Mouse (Mus musculus) hindbrain, postnatal 0 days (tissue): ENCODE data around the gene Ankzf1. TPM values are rescaled to one million over a fixed set of nuclear protein-coding genes. Genes with fewer than 3 reads are reported as not detected.

Experiments used
- ATAC-seq: fragments of 200-750 bp; cut with Nextera tagmentation; 2 replicates; pipeline ENCODE4 v1.8.0; 2017; ENCODE audit warnings: mild to moderate bottlenecking, moderate TSS enrichment, moderate library complexity
- DNase-seq: peaks from one replicate; pipeline ENCODE4 v3.0.0-alpha.2; 2015; ENCODE audit warnings: low spot score
- H3K27ac ChIP-seq: fragments of 300-500 bp; sonication (generic); 2 replicates; pipeline ENCODE4 v1.5.1; 2014; ENCODE audit warnings: mild to moderate bottlenecking
- H3K27me3 ChIP-seq: fragments of 300-500 bp; sonication (generic); 2 replicates; pipeline ENCODE4 v1.6.1; 2014; ENCODE audit warnings: low read length, mixed read lengths; ENCODE audit not compliant: insufficient read depth
- H3K36me3 ChIP-seq: fragments of 300-500 bp; sonication (generic); 2 replicates; pipeline ENCODE4 v1.6.1; 2014; ENCODE audit warnings: low read length, mixed read lengths; ENCODE audit not compliant: insufficient read depth
- H3K4me1 ChIP-seq: fragments of 300-500 bp; sonication (generic); 2 replicates; pipeline ENCODE4 v1.6.1; 2014; ENCODE audit warnings: antibody characterized with exemption, low read length, mixed read lengths; ENCODE audit not compliant: insufficient read depth
- H3K4me2 ChIP-seq: fragments of 300-500 bp; sonication (generic); 2 replicates; pipeline ENCODE4 v1.6.1; 2014; ENCODE audit warnings: low read depth, mild to moderate bottlenecking, low read length, moderate library complexity, mixed read lengths
- H3K4me3 ChIP-seq: fragments of 300-500 bp; sonication (generic); 2 replicates; pipeline ENCODE4 v1.5.1; 2014; ENCODE audit warnings: low read length
- H3K9ac ChIP-seq: fragments of 300-500 bp; sonication (generic); replicated peaks from 2 replicates; pipeline ENCODE4 v1.6.1; 2014; ENCODE audit warnings: mild to moderate bottlenecking, low read length, moderate library complexity, mixed read lengths
- H3K9me3 ChIP-seq: fragments of 300-500 bp; sonication (generic); 2 replicates; pipeline ENCODE4 v1.6.1; 2016; ENCODE audit warnings: low read length, mixed read lengths
- CTCF ChIP-seq: IDR thresholded peaks from 2 replicates; pipeline ENCODE4 v1.5.1; 2016; ENCODE audit warnings: antibody characterized with exemption, control low read depth, low read depth
- WGBS: fragments of 180-500 bp; shearing (Covaris S2); extraction: QIAGEN DNeasy Blood & Tissue Kit; methylation state at CpG from one replicate; pipeline ENCODE4 v1.1.7; 2014; 5-methylcytosine and 5-hydroxymethylcytosine counted together
- polyA plus RNA-seq: library from polyadenylated mRNA; unstranded; fragments of >200 nt; fragmentation: Nextera tagmentation; extraction: Ambion mirVana; gene quantifications from 2 replicates; pipeline ENCODE4 v1.2.1, GENCODE M21; 2015
- total RNA-seq: library from RNA; depleted of rRNA; stranded (reverse); fragments of >200 nt; gene quantifications from 2 replicates; pipeline ENCODE4 v1.2.3, GENCODE M21; 2014

The Ankzf1 gene
- total and polyA plus RNA-seq, 2 experiments from 2014 or later, result 14.1 to 30.2 TPM

DNA sequence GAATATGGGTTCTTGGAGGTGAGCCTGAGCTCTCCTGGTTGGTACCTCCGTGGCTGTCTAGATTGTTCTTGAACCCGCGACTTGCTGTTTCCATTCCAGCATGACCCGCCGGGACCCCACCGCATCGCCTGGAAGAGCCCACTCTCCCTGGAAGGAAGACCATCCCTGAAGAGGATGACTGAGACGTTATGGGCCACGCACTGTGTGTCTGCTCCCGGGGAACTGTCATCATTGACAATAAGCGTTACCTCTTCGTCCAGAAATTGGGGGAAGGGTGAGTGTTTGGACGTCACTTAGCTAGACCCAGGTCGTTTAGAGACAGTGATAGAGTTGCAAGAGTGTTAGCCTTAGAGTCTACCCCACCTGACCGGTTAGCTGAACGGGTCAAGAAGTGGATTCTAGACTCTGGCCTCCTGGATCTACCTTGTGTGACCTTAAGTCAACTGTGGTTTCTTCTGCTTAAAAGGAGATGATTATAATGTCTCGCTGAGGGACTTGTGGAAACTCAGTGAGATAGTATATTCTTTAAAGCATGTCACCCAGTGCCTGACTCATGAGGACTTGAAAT is 19.3 kb downstream of the Ankzf1 start:
- H3K27ac ChIP-seq, result peak overlapping the region; percentile 65; the same call in 1 of the 2 replicates
- no peak for ATAC-seq
- TF ChIP-seq CTCF, result no peak

DNA sequence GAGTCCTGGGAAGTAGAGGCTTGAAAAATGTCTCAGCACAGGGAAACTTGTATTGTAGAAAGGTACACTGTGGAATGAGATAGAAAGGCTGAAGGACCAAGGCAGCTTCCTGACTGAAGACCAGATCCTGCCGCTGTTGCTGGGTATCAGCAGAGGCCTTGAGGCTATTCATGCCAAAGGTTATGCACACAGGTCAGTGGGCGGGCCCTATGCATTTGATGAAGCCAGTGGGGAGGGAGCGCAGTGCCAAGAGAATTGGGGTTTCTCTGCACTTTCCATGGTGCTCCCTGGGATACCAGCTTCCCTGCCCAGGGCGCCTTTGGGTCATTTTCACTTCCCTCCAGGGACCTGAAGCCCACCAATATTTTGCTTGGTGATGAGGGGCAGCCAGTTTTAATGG is 20.6 kb downstream of the Ankzf1 start:
- Histone ChIP-seq H3K9ac (no peak overlapping the region), H3K4me3 (no peak overlapping the region), H3K27ac (no peak overlapping the region), H3K4me1 (peaks cover 20% of the 10 kb centered on the region), H3K9me3 (no peaks in the 10 kb centered on the region), H3K4me2 (no peak overlapping the region), H3K36me3 (peaks cover 28% of the 10 kb centered on the region), H3K27me3 (no peaks in the 10 kb centered on the region)
- no peak for DNase-seq
- ATAC-seq, result no peak
- no peak for TF ChIP-seq CTCF
- 80% methylated on average over 4 of the region's 4 CpGs for WGBS

More for the DNA sequence above, 19.3 kb downstream of the Ankzf1 start:
- Histone ChIP-seq H3K36me3 (peaks cover 28% of the 10 kb centered on the region), H3K4me3 (peak overlapping the region; percentile 90), H3K4me1 (peaks cover 20% of the 10 kb centered on the region), H3K9me3 (no peaks in the 10 kb centered on the region), H3K4me2 (peak overlapping the region; percentile 88), H3K9ac (peak overlapping the region; percentile 83), H3K27me3 (no peaks in the 10 kb centered on the region)
- WGBS, result 13% methylated on average over 17 of the region's 17 CpGs
- no peak for DNase-seq

DNA sequence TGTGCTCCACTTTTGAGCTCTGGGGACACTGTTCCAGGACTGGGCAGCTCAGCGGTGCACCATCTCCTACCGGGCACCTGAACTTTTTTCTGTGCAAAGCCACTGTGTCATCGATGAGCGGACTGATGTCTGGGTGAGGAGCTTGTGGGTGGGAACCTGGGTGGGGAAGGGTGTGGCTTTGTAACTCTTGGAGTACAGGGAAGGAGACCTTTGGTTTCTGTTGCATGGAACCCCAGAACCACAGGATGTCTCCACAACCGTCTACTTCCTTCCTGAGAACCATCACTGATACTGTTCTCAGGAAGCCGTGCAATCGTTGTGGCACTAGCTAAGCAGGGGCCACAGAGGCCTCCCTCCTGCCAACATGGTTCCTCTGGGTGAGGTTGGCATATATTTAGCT is 21.1 kb downstream of the Ankzf1 start:
- H3K4me1 ChIP-seq, result peaks cover 20% of the 10 kb centered on the region
- H3K4me3 ChIP-seq, result no peak overlapping the region
- no peaks in the 10 kb centered on the region for H3K27me3 ChIP-seq
- DNase-seq (no peak), ATAC-seq (no peak)
- no peak overlapping the region for H3K4me2 ChIP-seq
- TF ChIP-seq CTCF, result no peak
- H3K9ac ChIP-seq, result no peak overlapping the region
- no peak overlapping the region for H3K27ac ChIP-seq
- H3K9me3 ChIP-seq, result no peaks in the 10 kb centered on the region
- 93% methylated on average over 7 of the region's 7 CpGs for WGBS
- peaks cover 28% of the 10 kb centered on the region for H3K36me3 ChIP-seq

DNA sequence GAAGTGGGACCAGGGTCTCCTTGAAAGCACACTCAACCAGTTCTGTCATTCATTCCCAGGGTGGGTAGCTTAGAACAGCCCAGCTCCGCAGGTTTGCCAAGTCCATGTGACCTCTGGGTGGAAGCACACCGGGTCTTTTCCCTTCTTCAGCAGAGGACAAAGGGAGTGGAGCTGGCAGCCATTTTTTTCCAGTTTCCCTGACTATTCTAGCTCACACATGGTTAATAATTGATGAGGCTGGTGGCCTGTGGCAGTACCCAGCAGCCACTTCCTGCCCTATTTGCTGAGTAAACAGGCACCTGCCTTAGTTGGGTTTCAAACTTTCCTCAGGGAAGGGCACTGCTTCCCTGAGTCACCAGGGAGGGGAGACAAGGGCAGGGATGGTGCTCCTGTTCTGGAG is 22.5 kb downstream of the Ankzf1 start:
- no peak for ATAC-seq
- H3K9me3 ChIP-seq, result no peaks in the 10 kb centered on the region
- no peaks in the 10 kb centered on the region for H3K27me3 ChIP-seq
- peak; percentile 17 for DNase-seq
- no peak for TF ChIP-seq CTCF
- H3K4me2 ChIP-seq, result no peak overlapping the region
- H3K4me1 ChIP-seq, result peaks cover 12% of the 10 kb centered on the region
- WGBS, result 75% methylated on average over 2 of the region's 2 CpGs
- no peak overlapping the region for H3K9ac ChIP-seq
- H3K36me3 ChIP-seq, result peaks cover 28% of the 10 kb centered on the region
- H3K27ac ChIP-seq, result peak overlapping the region; percentile 48; the same call in 1 of the 2 replicates
- H3K4me3 ChIP-seq, result no peak overlapping the region

DNA sequence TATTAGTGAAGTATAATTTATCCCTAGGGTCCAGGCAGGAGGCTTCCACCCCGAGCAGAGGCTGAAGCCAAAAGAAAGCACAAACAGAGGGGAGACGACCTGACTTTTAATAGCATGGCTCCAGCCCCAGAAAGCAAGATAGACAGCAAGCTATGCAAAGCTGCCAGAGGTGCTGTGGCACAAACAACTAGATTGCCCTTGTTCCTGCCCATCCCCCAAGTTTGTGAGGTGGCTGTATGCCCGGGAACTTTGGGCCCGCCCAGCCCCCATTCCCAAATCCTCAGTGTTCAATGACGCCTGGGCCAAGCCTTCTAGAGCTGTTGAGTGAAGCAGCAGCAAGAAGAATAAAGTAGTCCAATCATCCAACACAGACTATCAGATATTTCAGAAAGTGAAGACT is 22.9 kb downstream of the Ankzf1 start:
- H3K4me1 ChIP-seq, result peaks cover 17% of the 10 kb centered on the region
- H3K36me3 ChIP-seq, result peaks cover 28% of the 10 kb centered on the region
- no peak overlapping the region for H3K9ac ChIP-seq
- ATAC-seq (peak; percentile 8; the same call in 1 of the 2 replicates), DNase-seq (peak; percentile 60)
- no peaks in the 10 kb centered on the region for H3K27me3 ChIP-seq
- H3K4me2 ChIP-seq, result no peak overlapping the region
- WGBS, result 60% methylated on average over 5 of the region's 5 CpGs
- no peak for TF ChIP-seq CTCF
- peak overlapping the region; percentile 48; the same call in 1 of the 2 replicates for H3K27ac ChIP-seq
- no peak overlapping the region for H3K4me3 ChIP-seq
- H3K9me3 ChIP-seq, result no peaks in the 10 kb centered on the region

DNA sequence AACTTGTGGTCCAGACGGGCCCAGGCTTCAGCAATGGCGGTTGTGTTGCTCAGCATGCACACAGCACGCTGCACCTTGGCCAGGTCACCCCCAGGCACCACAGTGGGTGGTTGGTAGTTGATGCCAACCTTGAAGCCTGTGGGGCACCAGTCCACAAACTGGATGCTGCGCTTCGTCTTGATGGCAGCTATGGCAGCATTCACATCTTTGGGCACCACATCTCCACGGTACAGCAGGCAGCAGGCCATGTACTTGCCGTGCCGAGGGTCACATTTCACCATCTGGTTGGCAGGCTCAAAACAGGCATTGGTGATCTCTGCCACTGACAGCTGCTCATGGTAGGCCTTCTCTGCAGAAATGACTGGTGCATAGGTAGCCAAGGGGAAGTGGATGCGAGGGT is 23.8 kb downstream of the Ankzf1 start:
- H3K27me3 ChIP-seq, result peaks cover 4% of the 10 kb centered on the region; the same call in 1 of the 2 replicates
- H3K4me1 ChIP-seq, result peaks cover 14% of the 10 kb centered on the region
- no peak for DNase-seq

More for the DNA sequence above, 23.8 kb downstream of the Ankzf1 start:
- ATAC-seq, result no peak
- Histone ChIP-seq H3K4me3 (no peak overlapping the region), H3K9ac (no peak overlapping the region), H3K36me3 (peaks cover 28% of the 10 kb centered on the region), H3K27ac (no peak overlapping the region), H3K4me2 (no peak overlapping the region), H3K9me3 (no peaks in the 10 kb centered on the region)
- WGBS, result 82% methylated on average over 9 of the region's 9 CpGs
- TF ChIP-seq CTCF, result no peak
